9 mouse cellular contexts compared by ENCODE assay signal in the genomic region with DNA sequence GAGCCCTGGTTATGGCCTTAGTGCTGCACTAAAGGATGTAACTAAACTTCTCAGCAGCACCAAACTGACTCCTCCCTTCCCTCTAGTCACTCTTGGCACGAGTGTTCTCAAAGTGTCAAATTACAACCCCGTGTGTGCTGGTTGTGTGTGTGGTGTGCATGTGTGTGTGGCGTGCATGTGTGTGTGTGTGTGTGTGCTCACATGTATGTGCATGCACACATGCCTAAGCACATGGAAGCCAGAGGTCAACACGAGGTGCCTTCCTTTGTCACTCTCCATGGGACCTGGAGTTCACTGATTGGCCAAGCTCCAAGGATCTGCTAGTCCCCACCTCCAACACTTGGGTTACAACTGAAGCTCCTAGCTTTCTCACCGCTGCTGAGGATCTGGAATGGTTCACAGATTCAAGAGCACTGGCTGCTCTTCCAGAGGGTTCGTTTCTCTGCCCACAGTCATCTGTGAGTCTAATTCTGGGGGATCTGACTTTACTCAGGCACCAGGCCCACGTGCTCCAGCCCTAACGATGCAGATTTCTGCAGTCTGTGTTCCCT.
DNase-seq lines count a peak whose midpoint lies in the region; ATAC-seq and TF ChIP-seq lines count a peak whose summit lies in the region.
"Had no signal": no experiment of that assay in that cellular context is flagged by ENCODE, and none has a peak within 500 bp of the region (broad histone marks: within the 10 kb centered on the region; RNA-seq: fewer than 3 reads in every experiment).

No protein-coding gene starts in this region.

- H3K27ac ChIP-seq in kidney, embryonic 14.5 days (ENCODE audit: low read depth, low read length), result 0 out of 2 replicates have a peak overlapping the region, but pooled peaks have one; percentile 17
- H3K27ac ChIP-seq in cerebellum, adult 2 months (ENCODE audit: insufficient read depth, low read length), result peak overlapping the region; percentile 76
- peak overlapping the region; percentile 69 for H3K27ac ChIP-seq in forebrain, postnatal 0 days (ENCODE audit: low read depth, low read length)
- H3K27ac ChIP-seq: neural tube, embryonic 13.5 days had no signal

- TF ChIP-seq POLR2A in cerebellum, adult 2 months (IDR thresholded peaks at IDR 0.05; ENCODE audit: borderline replicate concordance, insufficient read depth, low read length), result no peak

- H3K4me2 ChIP-seq in kidney, embryonic 14.5 days (replicated peaks; ENCODE audit: low read depth, low read length), result no peak overlapping the region
- no peak overlapping the region for H3K4me2 ChIP-seq in forebrain, postnatal 0 days (ENCODE audit: low read depth)
- H3K4me2 ChIP-seq: neural tube, embryonic 13.5 days had no signal

- ATAC-seq in kidney, embryonic 14.5 days (ENCODE audit: low FRiP score, low TSS enrichment), result peak; percentile 60
- ATAC-seq in forebrain, postnatal 0 days, result peak; percentile 75

- no peaks in the 10 kb centered on the region; the same call in 1 of the 2 replicates for H3K36me3 ChIP-seq in kidney, embryonic 14.5 days (ENCODE audit: control insufficient read depth, insufficient read depth, low read length)
- H3K36me3 ChIP-seq in forebrain, postnatal 0 days (ENCODE audit: insufficient read depth), result no peaks in the 10 kb centered on the region

- H3K4me3 ChIP-seq in kidney, embryonic 14.5 days (ENCODE audit: low read length), result no peak overlapping the region
- no peak overlapping the region for H3K4me3 ChIP-seq in cerebellum, adult 2 months (replicated peaks; ENCODE audit: insufficient read depth, low read depth, low read length)
- H3K4me3 ChIP-seq in forebrain, postnatal 0 days (ENCODE audit: low read depth, low read length), result no peak overlapping the region
- H3K4me3 ChIP-seq: neural tube, embryonic 13.5 days had no signal

- H3K27me3 ChIP-seq in kidney, embryonic 14.5 days (ENCODE audit: control insufficient read depth, insufficient read depth, low read length), result no peaks in the 10 kb centered on the region
- no peaks in the 10 kb centered on the region for H3K27me3 ChIP-seq in cerebellum, adult 2 months (ENCODE audit: control insufficient read depth, insufficient read depth, low read length)
- H3K27me3 ChIP-seq in forebrain, postnatal 0 days (ENCODE audit: insufficient read depth, low read length), result no peaks in the 10 kb centered on the region
- H3K27me3 ChIP-seq: neural tube, embryonic 13.5 days had no signal

- no peak overlapping the region for H3K9ac ChIP-seq in kidney, embryonic 14.5 days (ENCODE audit: low read depth, low read length)
- H3K9ac ChIP-seq in forebrain, postnatal 0 days, result no peak overlapping the region
- H3K9ac ChIP-seq: neural tube, embryonic 13.5 days had no signal

- DNase-seq in kidney, postnatal 14 days, result no peak
- peak; percentile 42 to 45 for DNase-seq in cerebellum, adult 2 months
- peak; percentile 69 for DNase-seq in forebrain, postnatal 0 days
- peak; percentile 16 to 71 for DNase-seq in left cerebral cortex, adult 8-10 months (ENCODE audit: low spot score in 2 of 2)
- DNase-seq in urinary bladder, postnatal 36 days (ENCODE audit: low spot score in 2 of 2), result no peak
- DNase-seq in natural killer cell, adult 2 months (ENCODE audit: low spot score in 2 of 2), result no peak
- no peak for DNase-seq in urinary bladder, postnatal 4 days (ENCODE audit: low spot score in 2 of 2)

- H3K9me3 ChIP-seq in kidney, embryonic 14.5 days (ENCODE audit: control insufficient read depth, low read length), result 0 out of 2 replicates have a peak, but pooled peaks cover 2% of the 10 kb centered on the region
- no peaks in the 10 kb centered on the region for H3K9me3 ChIP-seq in forebrain, postnatal 0 days (ENCODE audit: low read length)
- H3K9me3 ChIP-seq: neural tube, embryonic 13.5 days had no signal

- H3K4me1 ChIP-seq in kidney, embryonic 14.5 days (ENCODE audit: control insufficient read depth, insufficient read depth, low read length), result peaks cover 19% of the 10 kb centered on the region; the same call in 1 of the 2 replicates
- peaks cover 60% of the 10 kb centered on the region for H3K4me1 ChIP-seq in cerebellum, adult 2 months (ENCODE audit: control insufficient read depth, insufficient read depth, low read length)
- H3K4me1 ChIP-seq in forebrain, postnatal 0 days (ENCODE audit: insufficient read depth), result peaks cover 13% of the 10 kb centered on the region; the same call in 1 of the 2 replicates

- 17% methylated on average over 8 of the region's 8 CpGs for WGBS in kidney, embryonic 14.5 days
- WGBS in cerebellum, adult 2 months, result 20% methylated on average over 8 of the region's 8 CpGs
- 20% methylated on average over 8 of the region's 8 CpGs for WGBS in forebrain, postnatal 0 days

- TF ChIP-seq CTCF in cerebellum, adult 2 months (IDR thresholded peaks at IDR 0.05; ENCODE audit: borderline replicate concordance, insufficient read depth, low read depth, low read length), result no peak
- TF ChIP-seq CTCF in forebrain, postnatal 0 days (IDR thresholded peaks at IDR 0.05; ENCODE audit: low read depth), result no peak

Comparison
In these comparisons a context has a peak if more than half of its experiments do, and no peak if none do; other contexts are left out.
1. H3K27ac ChIP-seq: peak in every context shown above with its lines; median percentile 76 in cerebellum, adult 2 months; 69 in forebrain, postnatal 0 days; 17 in kidney, embryonic 14.5 days.
2. DNase-seq: peak in cerebellum, adult 2 months (2 of 2), forebrain, postnatal 0 days (single experiment) and left cerebral cortex, adult 8-10 months (2 of 2); none in kidney, postnatal 14 days (single experiment), urinary bladder, postnatal 36 days (0 of 2), natural killer cell, adult 2 months (0 of 2) and urinary bladder, postnatal 4 days (0 of 2).